Mouse (Mus musculus) liver, adult 2 months (tissue): ENCODE results near the gene Gm17174.
"Not testable (repeated sequence)": the region's sequence is repeated elsewhere in the genome, so short reads cannot be mapped to it uniquely, and the experiment has no call there.

Source experiments
- CTCF ChIP-seq: fragments of 200-500 bp; IDR thresholded peaks from 2 replicates; pipeline ENCODE4 v1.5.1; 2011; ENCODE audit warnings: low read depth, low read length, control low read depth
- POLR2A ChIP-seq: fragments of 200-500 bp; IDR thresholded peaks from 2 replicates; pipeline ENCODE4 v1.6.1; 2011; ENCODE audit warnings: low read length, control low read depth; ENCODE audit not compliant: insufficient read depth; ENCODE audit errors: extremely low read depth

- not testable (repeated sequence) for TF ChIP-seq CTCF, POLR2A
Measured at GRCm38 (mm10) chr14:51592039-51592438, at the start of gene Gm17174.
